Mouse (Mus musculus): ENCODE results near the gene Echs1. TPM values are rescaled to one million over a fixed set of nuclear protein-coding genes. Genes with fewer than 3 reads are reported as not detected.
A peak's percentile ranks its signal among the peaks of the same experiment; 100 is the strongest.

Echs1 gene
- polyA plus RNA-seq, 1 experiment from 2014 or later = 186 TPM

- WGBS = 73% methylated on average over 10 of the region's 10 CpGs
- Histone ChIP-seq H3K27ac (ENCODE audit: low read depth, low read length) (no peak overlapping the region), H3K27me3 (ENCODE audit: control insufficient read depth, insufficient read depth, low read length) (no peaks in the 10 kb centered on the region), H3K36me3 (ENCODE audit: control insufficient read depth, insufficient read depth, low read length) (peaks cover 13% of the 10 kb centered on the region), H3K4me3 (ENCODE audit: low read length) (peak overlapping the region; percentile 36), H3K9ac (ENCODE audit: low read depth, low read length) (peak overlapping the region; percentile 40; the same call in 1 of the 2 replicates), H3K9me3 (ENCODE audit: control insufficient read depth, low read length) (no peaks in the 10 kb centered on the region), H3K4me1 (ENCODE audit: control insufficient read depth, insufficient read depth, low read length) (peaks cover 7% of the 10 kb centered on the region; the same call in 1 of the 2 replicates), H3K4me2 (replicated peaks; ENCODE audit: low read depth, low read length) (peak overlapping the region; percentile 55)
- 0 out of 2 replicates have a peak, but pooled peaks have one; percentile 25 for ATAC-seq (ENCODE audit: low FRiP score, low TSS enrichment)
Observed at GRCm38 (mm10) chr7:140101498-140101897, 14.8 kb downstream of the Echs1 start.

- no peaks in the 10 kb centered on the region; the same call in 1 of the 2 replicates for H3K36me3 ChIP-seq (ENCODE audit: control insufficient read depth, insufficient read depth, low read length)
- no peak overlapping the region for H3K4me2 ChIP-seq (replicated peaks; ENCODE audit: low read depth, low read length)
- no peak overlapping the region for H3K27ac ChIP-seq (ENCODE audit: low read depth, low read length)
- H3K27me3 ChIP-seq (ENCODE audit: control insufficient read depth, insufficient read depth, low read length) = no peaks in the 10 kb centered on the region
- no peak for ATAC-seq (ENCODE audit: low FRiP score, low TSS enrichment)
- H3K4me3 ChIP-seq (ENCODE audit: low read length) = no peak overlapping the region
- H3K4me1 ChIP-seq (ENCODE audit: control insufficient read depth, insufficient read depth, low read length) = peaks cover 7% of the 10 kb centered on the region; the same call in 1 of the 2 replicates
- WGBS = 90% methylated on average over 1 of the region's 1 CpGs
- H3K9me3 ChIP-seq (ENCODE audit: control insufficient read depth, low read length) = no peaks in the 10 kb centered on the region
- H3K9ac ChIP-seq (ENCODE audit: low read depth, low read length) = no peak overlapping the region
Observed at GRCm38 (mm10) chr7:140098466-140098865, 17.8 kb downstream of the Echs1 start.

GRCm38 (mm10) chr7:140096055-140096454 is 20.2 kb downstream of the Echs1 start:
- Histone ChIP-seq H3K27ac (ENCODE audit: low read depth, low read length) (no peak overlapping the region), H3K4me3 (ENCODE audit: low read length) (no peak overlapping the region), H3K27me3 (ENCODE audit: control insufficient read depth, insufficient read depth, low read length) (no peaks in the 10 kb centered on the region), H3K4me2 (replicated peaks; ENCODE audit: low read depth, low read length) (no peak overlapping the region), H3K36me3 (ENCODE audit: control insufficient read depth, insufficient read depth, low read length) (no peaks in the 10 kb centered on the region; the same call in 1 of the 2 replicates), H3K4me1 (ENCODE audit: control insufficient read depth, insufficient read depth, low read length) (no peaks in the 10 kb centered on the region), H3K9ac (ENCODE audit: low read depth, low read length) (no peak overlapping the region), H3K9me3 (ENCODE audit: control insufficient read depth, low read length) (no peaks in the 10 kb centered on the region)
- no peak for ATAC-seq (ENCODE audit: low FRiP score, low TSS enrichment)

GRCm38 (mm10) chr7:140095556-140095955 is 20.7 kb downstream of the Echs1 start:
- no peaks in the 10 kb centered on the region for H3K27me3 ChIP-seq (ENCODE audit: control insufficient read depth, insufficient read depth, low read length)
- no peaks in the 10 kb centered on the region for H3K9me3 ChIP-seq (ENCODE audit: control insufficient read depth, low read length)
- no peak for ATAC-seq (ENCODE audit: low FRiP score, low TSS enrichment)
- 53% methylated on average over 1 of the region's 1 CpGs for WGBS
- H3K27ac ChIP-seq (ENCODE audit: low read depth, low read length) = no peak overlapping the region
- no peak overlapping the region for H3K9ac ChIP-seq (ENCODE audit: low read depth, low read length)
- H3K4me1 ChIP-seq (ENCODE audit: control insufficient read depth, insufficient read depth, low read length) = no peaks in the 10 kb centered on the region
- no peaks in the 10 kb centered on the region; the same call in 1 of the 2 replicates for H3K36me3 ChIP-seq (ENCODE audit: control insufficient read depth, insufficient read depth, low read length)
- no peak overlapping the region for H3K4me2 ChIP-seq (replicated peaks; ENCODE audit: low read depth, low read length)
- H3K4me3 ChIP-seq (ENCODE audit: low read length) = no peak overlapping the region

GRCm38 (mm10) chr7:140094954-140095353 is 21.3 kb downstream of the Echs1 start:
- H3K4me1 ChIP-seq (ENCODE audit: control insufficient read depth, insufficient read depth, low read length) = no peaks in the 10 kb centered on the region
- no peak overlapping the region for H3K9ac ChIP-seq (ENCODE audit: low read depth, low read length)
- H3K9me3 ChIP-seq (ENCODE audit: control insufficient read depth, low read length) = no peaks in the 10 kb centered on the region
- ATAC-seq (ENCODE audit: low FRiP score, low TSS enrichment) = peak; percentile 33; the same call in 1 of the 2 replicates
- WGBS = 52% methylated on average over 5 of the region's 5 CpGs
- H3K27ac ChIP-seq (ENCODE audit: low read depth, low read length) = no peak overlapping the region
- no peak overlapping the region for H3K4me3 ChIP-seq (ENCODE audit: low read length)
- no peaks in the 10 kb centered on the region for H3K27me3 ChIP-seq (ENCODE audit: control insufficient read depth, insufficient read depth, low read length)
- no peak overlapping the region for H3K4me2 ChIP-seq (replicated peaks; ENCODE audit: low read depth, low read length)
- H3K36me3 ChIP-seq (ENCODE audit: control insufficient read depth, insufficient read depth, low read length) = no peaks in the 10 kb centered on the region; the same call in 1 of the 2 replicates

GRCm38 (mm10) chr7:140092924-140093528 is 23.2 kb downstream of the Echs1 start, which contains the start of gene Prap1:
Gene Prap1 (plus strand): TSS chr7:140093395.
- no peaks in the 10 kb centered on the region for H3K9me3 ChIP-seq (ENCODE audit: control insufficient read depth, low read length)
- H3K27me3 ChIP-seq (ENCODE audit: control insufficient read depth, insufficient read depth, low read length) = no peaks in the 10 kb centered on the region
- no peak within 1 kb of the TSS for H3K9ac ChIP-seq (ENCODE audit: low read depth, low read length)
- H3K4me3 ChIP-seq (ENCODE audit: low read length) = no peak within 1 kb of the TSS
- H3K4me1 ChIP-seq (ENCODE audit: control insufficient read depth, insufficient read depth, low read length) = no peaks in the 10 kb centered on the region
- WGBS = 59% methylated on average over 5 of the region's 5 CpGs
- no peaks in the 10 kb centered on the region for H3K36me3 ChIP-seq (ENCODE audit: control insufficient read depth, insufficient read depth, low read length)
- H3K27ac ChIP-seq (ENCODE audit: low read depth, low read length) = no peak within 1 kb of the TSS
- no peak within 1 kb of the TSS for H3K4me2 ChIP-seq (replicated peaks; ENCODE audit: low read depth, low read length)
- no peak for ATAC-seq (ENCODE audit: low FRiP score, low TSS enrichment)

- no peak overlapping the region for H3K4me3 ChIP-seq (ENCODE audit: low read length)
- WGBS = 75% methylated on average over 10 of the region's 10 CpGs
- H3K36me3 ChIP-seq (ENCODE audit: control insufficient read depth, insufficient read depth, low read length) = no peaks in the 10 kb centered on the region
- ATAC-seq (ENCODE audit: low FRiP score, low TSS enrichment) = no peak
- no peak overlapping the region for H3K4me2 ChIP-seq (replicated peaks; ENCODE audit: low read depth, low read length)
- H3K9ac ChIP-seq (ENCODE audit: low read depth, low read length) = no peak overlapping the region
- no peaks in the 10 kb centered on the region for H3K9me3 ChIP-seq (ENCODE audit: control insufficient read depth, low read length)
- no peak overlapping the region for H3K27ac ChIP-seq (ENCODE audit: low read depth, low read length)
- H3K27me3 ChIP-seq (ENCODE audit: control insufficient read depth, insufficient read depth, low read length) = no peaks in the 10 kb centered on the region
- no peaks in the 10 kb centered on the region for H3K4me1 ChIP-seq (ENCODE audit: control insufficient read depth, insufficient read depth, low read length)
Observed at GRCm38 (mm10) chr7:140090601-140091000, 25.7 kb downstream of the Echs1 start.

- H3K9me3 ChIP-seq (ENCODE audit: control insufficient read depth, low read length) = no peaks in the 10 kb centered on the region
- H3K4me2 ChIP-seq (replicated peaks; ENCODE audit: low read depth, low read length) = no peak within 1 kb of the TSS; the same call in 1 of the 2 replicates
Observed at GRCm38 (mm10) chr7:140082242-140082678, 34.0 kb downstream of the Echs1 start, which contains the start of gene Caly. Gene Caly (minus strand): TSS chr7:140082548.

More at GRCm38 (mm10) chr7:140082242-140082678, 34.0 kb downstream of the Echs1 start, which contains the start of gene Caly:
- peaks cover 3% of the 10 kb centered on the region; the same call in 1 of the 2 replicates for H3K4me1 ChIP-seq (ENCODE audit: control insufficient read depth, insufficient read depth, low read length)
- no peaks in the 10 kb centered on the region for H3K36me3 ChIP-seq (ENCODE audit: control insufficient read depth, insufficient read depth, low read length)
- H3K9ac ChIP-seq (ENCODE audit: low read depth, low read length) = no peak within 1 kb of the TSS
- ATAC-seq (ENCODE audit: low FRiP score, low TSS enrichment) = peak; percentile 72
- H3K27me3 ChIP-seq (ENCODE audit: control insufficient read depth, insufficient read depth, low read length) = peaks cover 37% of the 10 kb centered on the region
- no peak within 1 kb of the TSS for H3K4me3 ChIP-seq (ENCODE audit: low read length)
- no peak within 1 kb of the TSS for H3K27ac ChIP-seq (ENCODE audit: low read depth, low read length)
- WGBS = 5% methylated on average over 18 of the region's 18 CpGs
